Mouse (Mus musculus): ENCODE results near the gene Iapp. TPM values are rescaled to one million over a fixed set of nuclear protein-coding genes. Genes with fewer than 3 reads are reported as not detected.

The Iapp gene
- total RNA-seq, 1 experiment, result not detected

DNA sequence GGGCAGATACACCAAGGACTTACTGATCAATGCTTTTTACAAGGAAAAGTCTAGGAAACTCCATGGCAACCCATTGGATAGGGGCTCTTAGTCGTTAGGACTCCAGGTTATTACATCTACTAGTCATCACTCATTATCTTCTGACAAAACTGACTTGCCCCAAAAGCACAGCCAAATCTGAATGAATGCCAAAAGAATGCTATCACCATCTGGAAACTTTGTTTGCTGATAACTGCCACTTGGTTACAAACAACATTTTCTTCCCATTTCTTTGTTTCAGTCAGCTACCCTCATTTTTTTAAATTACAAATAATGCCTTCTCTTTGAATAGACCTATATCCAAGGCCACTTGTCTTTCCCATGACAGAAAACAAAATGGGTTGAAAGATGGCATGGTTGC lies 31.0 kb downstream of the Iapp start:
- Histone ChIP-seq H3K36me3 (ENCODE audit: control insufficient read depth, insufficient read depth, low read length, poor library complexity, severe bottlenecking) (no peaks in the 10 kb centered on the region), H3K4me3 (ENCODE audit: insufficient read depth in 1 of 2, low read depth in 1 of 2, low read length in 2 of 2, poor library complexity in 1 of 2, severe bottlenecking in 1 of 2) (no peak overlapping the region), H3K9ac (ENCODE audit: insufficient read depth, low read depth, low read length, poor library complexity, severe bottlenecking) (no peak overlapping the region), H3K27ac (ENCODE audit: insufficient read depth, low read depth, low read length, poor library complexity, severe bottlenecking) (no peak overlapping the region), H3K4me1 (ENCODE audit: control insufficient read depth in 2 of 2, insufficient read depth in 2 of 2, low read length in 2 of 2, poor library complexity in 1 of 2) (peaks cover 0 to under 1% of the 10 kb centered on the region in 2 experiments; a peak in 1 of 4 replicates), H3K9me3 (ENCODE audit: control insufficient read depth, insufficient read depth, low read depth, low read length) (no peaks in the 10 kb centered on the region)
- no peak for TF ChIP-seq MAFK (IDR thresholded peaks at IDR 0.05; ENCODE audit: insufficient read depth, low read depth, low read length)
- TF ChIP-seq ZNF384 (IDR thresholded peaks at IDR 0.05; ENCODE audit: low read depth, low read length), result no peak
- in situ Hi-C loops (cut with MboI; ENCODE audit: low sequenced_read_pairs in 2 of 2, unreplicated experiment in 2 of 2), result no loop called here
- DNase-seq (ENCODE audit: low read depth, low spot score), result no peak

GRCm38 (mm10) chr6:142338961-142339360 lies 40.7 kb downstream of the Iapp start:
- DNase-seq (ENCODE audit: low read depth, low spot score), result no peak
- H3K27ac ChIP-seq (ENCODE audit: insufficient read depth, low read depth, low read length, poor library complexity, severe bottlenecking), result no peak overlapping the region
- in situ Hi-C loops (cut with MboI; ENCODE audit: low sequenced_read_pairs in 2 of 2, unreplicated experiment in 2 of 2), result no loop called here
- H3K4me1 ChIP-seq (ENCODE audit: control insufficient read depth in 2 of 2, insufficient read depth in 2 of 2, low read length in 2 of 2, poor library complexity in 1 of 2), result no peaks in the 10 kb centered on the region
- TF ChIP-seq ZNF384 (IDR thresholded peaks at IDR 0.05; ENCODE audit: low read depth, low read length) (no peak), HCFC1 (IDR thresholded peaks at IDR 0.05; ENCODE audit: borderline replicate concordance, insufficient read depth, low read length) (no peak), CHD2 (IDR thresholded peaks at IDR 0.05; ENCODE audit: low read depth, low read length) (no peak), MAFK (IDR thresholded peaks at IDR 0.05; ENCODE audit: insufficient read depth, low read depth, low read length) (no peak), ZC3H11A (IDR thresholded peaks at IDR 0.05; ENCODE audit: borderline replicate concordance, low read depth, low read length) (no peak)
- no peaks in the 10 kb centered on the region for H3K9me3 ChIP-seq (ENCODE audit: control insufficient read depth, insufficient read depth, low read depth, low read length)
- no peak overlapping the region for H3K9ac ChIP-seq (ENCODE audit: insufficient read depth, low read depth, low read length, poor library complexity, severe bottlenecking)
- H3K36me3 ChIP-seq (ENCODE audit: control insufficient read depth, insufficient read depth, low read length, poor library complexity, severe bottlenecking), result no peaks in the 10 kb centered on the region
- no peak overlapping the region for H3K4me3 ChIP-seq (ENCODE audit: insufficient read depth in 1 of 2, low read depth in 1 of 2, low read length in 2 of 2, poor library complexity in 1 of 2, severe bottlenecking in 1 of 2)

DNA sequence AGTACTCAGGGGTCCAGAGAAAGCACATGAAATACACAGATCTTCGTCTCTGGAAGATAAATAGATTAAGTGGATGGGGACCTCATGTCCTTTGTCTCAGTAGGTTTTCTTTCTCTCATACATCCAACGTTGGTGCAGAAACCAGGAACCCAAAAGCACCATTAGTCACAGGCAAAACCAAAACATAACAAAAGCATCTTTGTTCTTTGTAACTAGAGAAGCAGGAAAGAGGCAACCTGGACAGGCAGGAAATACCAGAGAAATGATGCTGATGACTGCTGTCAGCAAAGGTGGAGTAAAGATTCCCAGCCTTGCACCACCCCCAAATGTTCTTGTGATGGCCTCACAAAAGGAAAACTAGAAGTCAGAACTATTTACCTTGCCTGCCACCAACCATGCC lies 41.4 kb downstream of the Iapp start:
- no peak overlapping the region for H3K27ac ChIP-seq (ENCODE audit: insufficient read depth, low read depth, low read length, poor library complexity, severe bottlenecking)
- in situ Hi-C loops (cut with MboI; ENCODE audit: low sequenced_read_pairs in 2 of 2, unreplicated experiment in 2 of 2), result no loop called here
- no peak overlapping the region for H3K9ac ChIP-seq (ENCODE audit: insufficient read depth, low read depth, low read length, poor library complexity, severe bottlenecking)
- no peaks in the 10 kb centered on the region for H3K9me3 ChIP-seq (ENCODE audit: control insufficient read depth, insufficient read depth, low read depth, low read length)
- no peak overlapping the region for H3K4me3 ChIP-seq (ENCODE audit: insufficient read depth in 1 of 2, low read depth in 1 of 2, low read length in 2 of 2, poor library complexity in 1 of 2, severe bottlenecking in 1 of 2)
- no peaks in the 10 kb centered on the region for H3K36me3 ChIP-seq (ENCODE audit: control insufficient read depth, insufficient read depth, low read length, poor library complexity, severe bottlenecking)
- H3K4me1 ChIP-seq (ENCODE audit: control insufficient read depth in 2 of 2, insufficient read depth in 2 of 2, low read length in 2 of 2, poor library complexity in 1 of 2), result no peaks in the 10 kb centered on the region
- TF ChIP-seq ZC3H11A (IDR thresholded peaks at IDR 0.05; ENCODE audit: borderline replicate concordance, low read depth, low read length) (no peak), CHD2 (IDR thresholded peaks at IDR 0.05; ENCODE audit: low read depth, low read length) (no peak), ZNF384 (IDR thresholded peaks at IDR 0.05; ENCODE audit: low read depth, low read length) (no peak)
- no peak for DNase-seq (ENCODE audit: low read depth, low spot score)

- peak; percentile 21 for DNase-seq (ENCODE audit: low read depth, low spot score)
- no peak overlapping the region for H3K27ac ChIP-seq (ENCODE audit: insufficient read depth, low read depth, low read length, poor library complexity, severe bottlenecking)
- in situ Hi-C loops (cut with MboI; ENCODE audit: low sequenced_read_pairs in 2 of 2, unreplicated experiment in 2 of 2), result no loop called here
Observed at GRCm38 (mm10) chr6:142343561-142343960, 45.3 kb downstream of the Iapp start.

DNA sequence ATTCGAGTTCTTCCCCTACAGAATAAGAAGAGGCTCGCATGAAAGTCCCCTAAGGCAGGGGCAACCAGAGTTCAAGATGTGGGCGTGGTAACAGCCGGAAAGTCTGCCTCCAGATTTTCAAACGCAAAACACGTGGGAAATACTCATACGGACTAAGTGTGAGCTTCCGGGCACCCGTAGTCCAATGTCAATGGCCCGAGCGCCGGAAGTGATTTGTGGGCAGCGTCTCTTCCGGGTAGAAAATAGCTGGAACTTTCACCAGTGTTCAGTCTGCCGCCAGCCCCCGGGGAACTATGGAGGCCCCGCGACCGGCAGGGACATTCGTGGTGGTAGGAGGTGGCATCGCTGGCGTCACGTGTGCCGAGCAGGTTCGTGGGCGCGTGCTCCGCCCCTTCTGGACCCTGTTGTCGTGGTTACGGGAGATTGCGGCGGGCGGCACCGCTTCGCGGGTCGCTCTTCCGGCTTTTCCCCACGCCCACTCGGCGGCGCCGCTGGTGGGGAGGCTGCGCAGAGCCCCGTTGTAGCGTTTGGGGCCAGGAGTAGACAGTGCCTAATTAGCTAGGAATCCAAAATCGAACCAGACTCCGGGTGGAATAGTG lies 47.3 kb downstream of the Iapp start, which contains the start of gene Pyroxd1:
Pyroxd1 (plus strand) TSS at position 215 of the 599 bp plus-strand sequence.
- Histone ChIP-seq H3K4me3 (ENCODE audit: insufficient read depth in 1 of 2, low read depth in 1 of 2, low read length in 2 of 2, poor library complexity in 1 of 2, severe bottlenecking in 1 of 2) (peak within 1 kb of the TSS; percentile 83 to 94), H3K36me3 (ENCODE audit: control insufficient read depth, insufficient read depth, low read length, poor library complexity, severe bottlenecking) (no peaks in the 10 kb centered on the region), H3K27ac (ENCODE audit: insufficient read depth, low read depth, low read length, poor library complexity, severe bottlenecking) (peak within 1 kb of the TSS; percentile 49; the same call in 1 of the 2 replicates), H3K9me3 (ENCODE audit: control insufficient read depth, insufficient read depth, low read depth, low read length) (no peaks in the 10 kb centered on the region), H3K9ac (ENCODE audit: insufficient read depth, low read depth, low read length, poor library complexity, severe bottlenecking) (peak within 1 kb of the TSS; percentile 82), H3K4me1 (ENCODE audit: control insufficient read depth in 2 of 2, insufficient read depth in 2 of 2, low read length in 2 of 2, poor library complexity in 1 of 2) (no peaks in the 10 kb centered on the region)
- peak; percentile 87 for DNase-seq (ENCODE audit: low read depth, low spot score)
- TF ChIP-seq MAFK (IDR thresholded peaks at IDR 0.05; ENCODE audit: insufficient read depth, low read depth, low read length) (no peak), CHD2 (IDR thresholded peaks at IDR 0.05; ENCODE audit: low read depth, low read length) (0 out of 2 replicates have a peak, but pooled peaks have one; percentile 36), HCFC1 (IDR thresholded peaks at IDR 0.05; ENCODE audit: borderline replicate concordance, insufficient read depth, low read length) (peak; percentile 79)
- in situ Hi-C loops (cut with MboI; ENCODE audit: low sequenced_read_pairs in 2 of 2, unreplicated experiment in 2 of 2), result no loop called here

More at GRCm38 (mm10) chr6:142343561-142343960, 45.3 kb downstream of the Iapp start:
- no peaks in the 10 kb centered on the region for H3K36me3 ChIP-seq (ENCODE audit: control insufficient read depth, insufficient read depth, low read length, poor library complexity, severe bottlenecking)
- no peaks in the 10 kb centered on the region for H3K4me1 ChIP-seq (ENCODE audit: control insufficient read depth in 2 of 2, insufficient read depth in 2 of 2, low read length in 2 of 2, poor library complexity in 1 of 2)
- no peak overlapping the region for H3K9ac ChIP-seq (ENCODE audit: insufficient read depth, low read depth, low read length, poor library complexity, severe bottlenecking)
- H3K4me3 ChIP-seq (ENCODE audit: insufficient read depth in 1 of 2, low read depth in 1 of 2, low read length in 2 of 2, poor library complexity in 1 of 2, severe bottlenecking in 1 of 2), result no peak overlapping the region
- H3K9me3 ChIP-seq (ENCODE audit: control insufficient read depth, insufficient read depth, low read depth, low read length), result no peaks in the 10 kb centered on the region
- no peak for TF ChIP-seq HCFC1 (IDR thresholded peaks at IDR 0.05; ENCODE audit: borderline replicate concordance, insufficient read depth, low read length)
- no peak for TF ChIP-seq ZC3H11A (IDR thresholded peaks at IDR 0.05; ENCODE audit: borderline replicate concordance, low read depth, low read length)
- no peak for TF ChIP-seq MAFK (IDR thresholded peaks at IDR 0.05; ENCODE audit: insufficient read depth, low read depth, low read length)
- TF ChIP-seq ZNF384 (IDR thresholded peaks at IDR 0.05; ENCODE audit: low read depth, low read length), result no peak
- no peak for TF ChIP-seq CHD2 (IDR thresholded peaks at IDR 0.05; ENCODE audit: low read depth, low read length)
